Mouse (Mus musculus) spleen, adult 10 weeks (tissue): Measurements from ENCODE around the gene Clca3a2. TPM values are rescaled to one million over a fixed set of nuclear protein-coding genes. Genes with fewer than 3 reads are reported as not detected.

Experiments
- polyA plus RNA-seq: library from polyadenylated mRNA; stranded (reverse); fragments of 350-450 nt; fragmentation: Illumina TruSeq; extraction: RNeasy Lipid Tissue Mini Kit (QIAGEN cat#74804); gene quantifications from one replicate; pipeline ENCODE4 v1.2.3, GENCODE M21; 2015; ENCODE audit warnings: low replicate concordance; ENCODE audit not compliant: insufficient read depth

Clca3a2 gene
- 0.26 TPM for polyA plus RNA-seq

GRCm38 (mm10) chr3:144819219-144819618 is at the start of gene Clca3a2:
TSS of gene Clca3a2 (minus strand) at chr3:144819494.

GRCm38 (mm10) chr3:144849014-144849556 is 29.8 kb upstream of the Clca3a2 start, which contains the start of gene Clca3b:
TSS of gene Clca3b (minus strand) at chr3:144849357.

GRCm38 (mm10) chr3:144760592-144761309 is 58.5 kb downstream of the Clca3a2 start, which contains the start of gene Clca3a1:
TSS of gene Clca3a1 (minus strand) at chr3:144760977.

Other genes starting within 250 kb of the Clca3a2 start
- gene Hs2st1, start 249.3 kb downstream of the Clca3a2 start, polyA plus RNA-seq = 8.5 TPM
- 370 TPM for gene Selenof, start 249.2 kb downstream of the Clca3a2 start, polyA plus RNA-seq
- 219 TPM for gene Sh3glb1, start 99.2 kb downstream of the Clca3a2 start, polyA plus RNA-seq
- gene Clca3a1, start 58.5 kb downstream of the Clca3a2 start, polyA plus RNA-seq = 116 TPM
- not detected for gene Clca3b, start 29.9 kb upstream of the Clca3a2 start, polyA plus RNA-seq
- not detected for gene Clca4b, start 113.0 kb upstream of the Clca3a2 start, polyA plus RNA-seq
- not detected for gene Clca4a, start 155.6 kb upstream of the Clca3a2 start, polyA plus RNA-seq
- not detected for gene Clca1, start 213.3 kb upstream of the Clca3a2 start, polyA plus RNA-seq